Comparison of ENCODE assay signal across 9 mouse cellular contexts in genomic region chr19:27581362-27582110, GRCm38 (mm10).
A peak's percentile ranks its signal among the peaks of the same experiment; 100 is the strongest.
DNase-seq lines count a peak whose midpoint lies in the region; ATAC-seq and TF ChIP-seq lines count a peak whose summit lies in the region.
"Had no signal": no experiment of that assay in that cellular context is flagged by ENCODE, and none has a peak within 500 bp of the region (broad histone marks: within the 10 kb centered on the region; RNA-seq: fewer than 3 reads in every experiment).

No protein-coding gene starts in this region.

- intact Hi-C loops in gastrocnemius, adult 2 months (cut with DNase I), result no loop called here

- no peak overlapping the region for H3K4me2 ChIP-seq in intestine, embryonic 16.5 days (ENCODE audit: low read depth, low read length)

- 34% methylated on average over 6 of the region's 6 CpGs for WGBS in intestine, embryonic 16.5 days

- no peak overlapping the region for H3K4me3 ChIP-seq in intestine, embryonic 16.5 days (ENCODE audit: low read length)
- H3K4me3 ChIP-seq in gastrocnemius, adult 2 months, result no peak overlapping the region

- no peak overlapping the region for H3K27ac ChIP-seq in intestine, embryonic 16.5 days (ENCODE audit: low read length)
- H3K27ac ChIP-seq in gastrocnemius, adult 2 months, result no peak overlapping the region

- no peaks in the 10 kb centered on the region for H3K9me3 ChIP-seq in intestine, embryonic 16.5 days (ENCODE audit: control insufficient read depth, low read length)

- peak; percentile 70 for ATAC-seq in intestine, embryonic 16.5 days
- no peak for ATAC-seq in erythroblast, adult 5-6 weeks (replicated peaks; ENCODE audit: low FRiP score, poor library complexity, severe bottlenecking)

- no peak overlapping the region for H3K9ac ChIP-seq in intestine, embryonic 16.5 days (ENCODE audit: low read depth, low read length)

- no peak for TF ChIP-seq CTCF in gastrocnemius, adult 2 months (IDR thresholded peaks at IDR 0.05)

- H3K27me3 ChIP-seq in intestine, embryonic 16.5 days (replicated peaks; ENCODE audit: control insufficient read depth, insufficient read depth, low read length), result no peaks in the 10 kb centered on the region

- no peaks in the 10 kb centered on the region for H3K36me3 ChIP-seq in intestine, embryonic 16.5 days (ENCODE audit: control insufficient read depth, insufficient read depth, low read length)

- DNase-seq in layer of hippocampus, adult 8-10 months (ENCODE audit: low spot score in 2 of 2), result peak; percentile 10 to 26
- DNase-seq in layer of hippocampus, adult 9-11 months, result no peak
- DNase-seq in adipocyte (ENCODE audit: low spot score), result peak; percentile 45
- DNase-seq in cerebellum, adult 11-12 months, result peak; percentile 22
- DNase-seq in gastrocnemius, adult 2 months, result no peak
- no peak for DNase-seq in T-cell, adult 2 months (ENCODE audit: low spot score)
- DNase-seq: thymus, postnatal 36 days had no signal

- no peaks in the 10 kb centered on the region for H3K4me1 ChIP-seq in intestine, embryonic 16.5 days (ENCODE audit: control insufficient read depth, insufficient read depth, low read length)

Comparison
In these comparisons a context has a peak if more than half of its experiments do, and no peak if none do; other contexts are left out.
1. DNase-seq: peak in layer of hippocampus, adult 8-10 months (2 of 2), adipocyte (single experiment) and cerebellum, adult 11-12 months (single experiment); none in layer of hippocampus, adult 9-11 months (single experiment), gastrocnemius, adult 2 months (single experiment) and T-cell, adult 2 months (single experiment).